ENCODE assay signal across 8 mouse cellular contexts in the genomic region with DNA sequence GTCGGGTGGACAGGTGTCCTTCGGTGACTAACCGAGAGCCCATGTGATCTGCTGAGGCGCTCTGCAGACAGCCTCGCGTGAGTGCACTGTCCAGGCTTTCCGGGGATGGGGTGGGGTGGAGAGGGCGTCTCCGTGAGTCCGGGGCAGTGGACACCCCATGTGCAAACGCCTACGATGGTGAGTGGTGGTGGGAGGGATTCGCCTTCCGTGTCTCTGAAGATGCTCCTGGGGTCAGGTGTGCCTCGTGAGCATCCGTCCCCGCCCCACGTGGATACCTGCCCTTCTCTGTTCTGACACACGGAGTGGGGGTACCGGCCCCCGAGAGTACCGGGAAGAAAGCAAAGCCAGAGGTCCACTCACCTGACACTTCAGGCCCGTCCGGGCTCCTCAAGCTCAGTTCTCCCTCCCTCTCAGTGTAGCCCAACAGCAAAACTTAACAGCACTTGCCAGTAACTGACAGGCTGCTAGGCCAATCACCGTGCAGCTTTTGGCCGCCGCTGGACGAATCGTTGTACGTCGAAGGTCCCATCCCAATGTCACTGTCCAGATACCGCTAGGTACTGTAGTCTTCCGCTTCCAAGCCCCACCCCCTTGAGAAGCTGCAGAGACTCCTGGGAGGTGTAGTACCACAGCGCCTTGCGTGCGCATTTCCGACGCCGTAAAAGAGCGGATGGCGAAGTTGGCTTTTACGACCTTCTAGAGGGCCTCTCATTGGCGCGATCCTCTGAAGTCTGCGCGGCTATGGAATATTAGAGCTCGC. TPM values are rescaled to one million over a fixed set of nuclear protein-coding genes. Genes with fewer than 3 reads are reported as not detected.
DNase-seq lines count a peak whose midpoint lies in the region; ATAC-seq lines count a peak whose summit lies in the region.

TSS of gene Slc25a19 (minus strand) at position 591 of the 760 bp plus-strand sequence.

- no peaks in the 10 kb centered on the region for H3K4me1 ChIP-seq in hindbrain, embryonic 11.5 days (replicated peaks; ENCODE audit: control insufficient read depth, insufficient read depth, low read length)

- peak within 1 kb of the TSS; percentile 74 for H3K4me2 ChIP-seq in hindbrain, embryonic 11.5 days (replicated peaks; ENCODE audit: low read depth, low read length)

- peak within 1 kb of the TSS; percentile 60 for H3K4me3 ChIP-seq in hindbrain, embryonic 11.5 days (ENCODE audit: low read depth, low read length)

- under 1% methylated on average over 47 of the region's 47 CpGs for WGBS in hindbrain, embryonic 11.5 days

- peak; percentile 99 for DNase-seq in Muller cell, postnatal 12 days (ENCODE audit: inconsistent ontology term)
- DNase-seq in cerebellum, adult 9-11 months: peak; percentile 100
- DNase-seq in frontal cortex, adult 2 months (ENCODE audit: extremely low spot score in 1 of 2, low spot score in 1 of 2): peak; percentile 99 to 100
- peak; percentile 98 for DNase-seq in hindbrain, embryonic 11.5 days (ENCODE audit: low spot score)
- DNase-seq in layer of hippocampus, postnatal 10 days (ENCODE audit: low spot score in 2 of 2): peak; percentile 97 to 98
- peak; percentile 100 for DNase-seq in lung, postnatal 10 days
- DNase-seq in ovary, postnatal 36 days (ENCODE audit: low spot score): peak; percentile 97
- peak; percentile 97 for DNase-seq in thymus, postnatal 25 days

- ATAC-seq in hindbrain, embryonic 11.5 days (ENCODE audit: low FRiP score): peak; percentile 99

- H3K9me3 ChIP-seq in hindbrain, embryonic 11.5 days (ENCODE audit: control insufficient read depth, low read length): no peaks in the 10 kb centered on the region

- 0 out of 2 replicates have a peak, but pooled peaks cover under 1% of the 10 kb centered on the region for H3K36me3 ChIP-seq in hindbrain, embryonic 11.5 days (ENCODE audit: control insufficient read depth, insufficient read depth, low read length)

- no peaks in the 10 kb centered on the region for H3K27me3 ChIP-seq in hindbrain, embryonic 11.5 days (ENCODE audit: control insufficient read depth, insufficient read depth, low read length)

- H3K9ac ChIP-seq in hindbrain, embryonic 11.5 days (ENCODE audit: low read depth, low read length): peak within 1 kb of the TSS; percentile 60

- no peak within 1 kb of the TSS for H3K27ac ChIP-seq in hindbrain, embryonic 11.5 days (ENCODE audit: low read depth, low read length)

RNA-seq across cellular contexts. Expression of gene Slc25a19, which starts in this region (rescaled TPM):
- polyA plus RNA-seq in frontal cortex, adult 2 months (2012; rRNA removed): 117 and 127 TPM in 2 replicates
- polyA plus RNA-seq in hindbrain, embryonic 11.5 days (2014; fragmentation: Nextera tagmentation; extraction: Ambion mirVana): 24.9 and 27.1 TPM in 2 replicates
- total RNA-seq in layer of hippocampus, postnatal 10 days (2021): 10 to 100 TPM; 52.2 to 59.5 TPM
